24 mouse cellular contexts compared by ENCODE assay signal in genomic region chr10:80363734-80364133, GRCm38 (mm10). TPM values are rescaled to one million over a fixed set of nuclear protein-coding genes. Genes with fewer than 3 reads are reported as not detected.
A peak's percentile ranks its signal among the peaks of the same experiment; 100 is the strongest.
DNase-seq lines count a peak whose midpoint lies in the region; ATAC-seq lines count a peak whose summit lies in the region.
"Had no signal": no experiment of that assay in that cellular context is flagged by ENCODE, and none has a peak within 500 bp of the region (broad histone marks: within the 10 kb centered on the region; RNA-seq: fewer than 3 reads in every experiment).

No protein-coding gene starts in this region.

- no peaks in the 10 kb centered on the region for H3K4me1 ChIP-seq in heart, embryonic 12.5 days (replicated peaks)
- H3K4me1 ChIP-seq in heart, embryonic 11.5 days (ENCODE audit: control insufficient read depth, insufficient read depth, low read length) = no peaks in the 10 kb centered on the region
- peaks cover 8% of the 10 kb centered on the region; the same call in 1 of the 2 replicates for H3K4me1 ChIP-seq in kidney, embryonic 15.5 days
- H3K4me1 ChIP-seq in neural tube, embryonic 15.5 days = no peaks in the 10 kb centered on the region
- H3K4me1 ChIP-seq: embryonic facial prominence, embryonic 15.5 days; heart, embryonic 15.5 days; liver, embryonic 12.5 days had no signal

- no peak overlapping the region for H3K4me3 ChIP-seq in heart, embryonic 12.5 days
- no peak overlapping the region for H3K4me3 ChIP-seq in heart, embryonic 11.5 days (ENCODE audit: low read depth, low read length)
- no peak overlapping the region for H3K4me3 ChIP-seq in kidney, embryonic 15.5 days (replicated peaks)
- no peak overlapping the region for H3K4me3 ChIP-seq in neural tube, embryonic 15.5 days (replicated peaks)
- H3K4me3 ChIP-seq: embryonic facial prominence, embryonic 15.5 days; heart, embryonic 15.5 days; liver, embryonic 12.5 days; midbrain, embryonic 12.5 days; myocyte; neural tube, embryonic 13.5 days had no signal

- ATAC-seq in heart, embryonic 12.5 days (ENCODE audit: insufficient number of reproducible peaks, low FRiP score) = peak; percentile 27
- ATAC-seq in heart, embryonic 11.5 days (replicated peaks; ENCODE audit: insufficient number of reproducible peaks, low FRiP score, low TSS enrichment) = no peak
- peak; percentile 38; the same call in 1 of the 2 replicates for ATAC-seq in kidney, embryonic 15.5 days (replicated peaks; ENCODE audit: low FRiP score)
- 0 out of 2 replicates have a peak, but pooled peaks have one; percentile 45 for ATAC-seq in neural tube, embryonic 15.5 days (ENCODE audit: low FRiP score)
- ATAC-seq: intestine, postnatal 0 days; liver, embryonic 12.5 days; liver, postnatal 0 days had no signal

- peaks cover 9% of the 10 kb centered on the region for H3K9me3 ChIP-seq in heart, embryonic 12.5 days (replicated peaks)
- no peaks in the 10 kb centered on the region for H3K9me3 ChIP-seq in heart, embryonic 11.5 days (replicated peaks; ENCODE audit: control insufficient read depth, low read length)
- 0 out of 2 replicates have a peak, but pooled peaks cover 2% of the 10 kb centered on the region for H3K9me3 ChIP-seq in kidney, embryonic 15.5 days (replicated peaks)
- no peaks in the 10 kb centered on the region for H3K9me3 ChIP-seq in neural tube, embryonic 15.5 days (replicated peaks)
- H3K9me3 ChIP-seq: embryonic facial prominence, embryonic 15.5 days; heart, embryonic 15.5 days; neural tube, embryonic 13.5 days had no signal

- H3K36me3 ChIP-seq in heart, embryonic 12.5 days = no peaks in the 10 kb centered on the region
- H3K36me3 ChIP-seq in heart, embryonic 11.5 days (ENCODE audit: control insufficient read depth, insufficient read depth, low read length) = no peaks in the 10 kb centered on the region
- H3K36me3 ChIP-seq in kidney, embryonic 15.5 days = no peaks in the 10 kb centered on the region
- no peaks in the 10 kb centered on the region for H3K36me3 ChIP-seq in neural tube, embryonic 15.5 days
- H3K36me3 ChIP-seq: embryonic facial prominence, embryonic 15.5 days; G1E; heart, embryonic 15.5 days; liver, embryonic 12.5 days; midbrain, embryonic 12.5 days; neural tube, embryonic 13.5 days had no signal

- H3K9ac ChIP-seq in heart, embryonic 12.5 days = no peak overlapping the region
- no peak overlapping the region for H3K9ac ChIP-seq in heart, embryonic 11.5 days (ENCODE audit: low read depth, low read length)
- no peak overlapping the region for H3K9ac ChIP-seq in kidney, embryonic 15.5 days
- no peak overlapping the region for H3K9ac ChIP-seq in neural tube, embryonic 15.5 days (replicated peaks)
- H3K9ac ChIP-seq: embryonic facial prominence, embryonic 15.5 days; heart, embryonic 15.5 days; liver, embryonic 12.5 days; liver, postnatal 0 days; midbrain, embryonic 12.5 days; neural tube, embryonic 13.5 days had no signal

- H3K27me3 ChIP-seq in heart, embryonic 12.5 days (replicated peaks) = peaks cover 85% of the 10 kb centered on the region
- peaks cover 44% of the 10 kb centered on the region for H3K27me3 ChIP-seq in heart, embryonic 11.5 days (ENCODE audit: control insufficient read depth, insufficient read depth, low read length)
- peaks cover 43% of the 10 kb centered on the region for H3K27me3 ChIP-seq in kidney, embryonic 15.5 days
- H3K27me3 ChIP-seq in neural tube, embryonic 15.5 days (replicated peaks) = peaks cover 32% of the 10 kb centered on the region

- no peak overlapping the region for H3K4me2 ChIP-seq in heart, embryonic 12.5 days
- H3K4me2 ChIP-seq in heart, embryonic 11.5 days = no peak overlapping the region
- H3K4me2 ChIP-seq in kidney, embryonic 15.5 days = no peak overlapping the region
- H3K4me2 ChIP-seq in neural tube, embryonic 15.5 days = no peak overlapping the region
- H3K4me2 ChIP-seq: embryonic facial prominence, embryonic 15.5 days; heart, embryonic 15.5 days; liver, embryonic 12.5 days; midbrain, embryonic 12.5 days; neural tube, embryonic 13.5 days had no signal

- no peak overlapping the region for H3K27ac ChIP-seq in heart, embryonic 12.5 days (ENCODE audit: poor library complexity, severe bottlenecking)
- H3K27ac ChIP-seq in heart, embryonic 11.5 days (ENCODE audit: low read depth, low read length) = no peak overlapping the region
- H3K27ac ChIP-seq in kidney, embryonic 15.5 days = no peak overlapping the region
- H3K27ac ChIP-seq in neural tube, embryonic 15.5 days (replicated peaks) = no peak overlapping the region
- H3K27ac ChIP-seq: embryonic facial prominence, embryonic 15.5 days; heart, embryonic 15.5 days; liver, embryonic 12.5 days; midbrain, embryonic 12.5 days; neural tube, embryonic 13.5 days had no signal

- peak; percentile 56 for DNase-seq in cerebellum, postnatal 14 days
- no peak for DNase-seq in cerebellum, adult 18-20 months
- DNase-seq in kidney, adult 9 months = no peak
- DNase-seq in neural tube, embryonic 10.5 days (ENCODE audit: extremely low spot score, low spot score) = no peak
- DNase-seq: adrenal gland, adult 8-10 months; cerebellum, adult 9-10 months; gastrocnemius, postnatal 10 days; kidney, postnatal 4 days; liver, postnatal 0 days; lung, postnatal 36 days; spleen, adult 18-20 months; thymus, postnatal 14 days had no signal

- WGBS in heart, embryonic 12.5 days = 55% methylated on average over 6 of the region's 6 CpGs
- 52% methylated on average over 6 of the region's 6 CpGs for whole genome bisulfite sequencing in heart, embryonic 11.5 days (ENCODE audit: insufficient replicate concordance)
- 36% methylated on average over 6 of the region's 6 CpGs for WGBS in kidney, embryonic 15.5 days
- 37% methylated on average over 6 of the region's 6 CpGs for WGBS in neural tube, embryonic 15.5 days

RNA-seq across cellular contexts. Expression of gene Plk5, which starts 7.5 kb away (rescaled TPM):
- not detected in 2 replicates for polyA plus RNA-seq in heart, embryonic 12.5 days (2016; fragmentation: Nextera tagmentation; extraction: Ambion mirVana)
- not detected in 2 replicates for polyA plus RNA-seq in heart, embryonic 11.5 days (2014; fragmentation: Nextera tagmentation; extraction: Ambion mirVana)
- 0.67 and 0.70 TPM in 2 replicates for polyA plus RNA-seq in kidney, embryonic 15.5 days (2015; fragmentation: Nextera tagmentation; extraction: Ambion mirVana)
- polyA plus RNA-seq in neural tube, embryonic 15.5 days (2015; fragmentation: Nextera tagmentation; extraction: Ambion mirVana) = 3.9 and 6.1 TPM in 2 replicates
- polyA plus RNA-seq: G1E had no signal

RNA-seq across cellular contexts. Expression of gene Adamtsl5, which starts 15.5 kb away (rescaled TPM):
- 5.3 and 6.7 TPM in 2 replicates for polyA plus RNA-seq in heart, embryonic 12.5 days (2016; fragmentation: Nextera tagmentation; extraction: Ambion mirVana)
- polyA plus RNA-seq in heart, embryonic 11.5 days (2014; fragmentation: Nextera tagmentation; extraction: Ambion mirVana) = 2.4 and 3.7 TPM in 2 replicates
- 3.6 and 5.2 TPM in 2 replicates for polyA plus RNA-seq in kidney, embryonic 15.5 days (2015; fragmentation: Nextera tagmentation; extraction: Ambion mirVana)
- 1.6 and 3.6 TPM in 2 replicates for polyA plus RNA-seq in neural tube, embryonic 15.5 days (2015; fragmentation: Nextera tagmentation; extraction: Ambion mirVana)

RNA-seq across cellular contexts. Expression of gene Mex3d, which starts 23.7 kb away (rescaled TPM):
- 6.1 and 6.2 TPM in 2 replicates for polyA plus RNA-seq in heart, embryonic 12.5 days (2016; fragmentation: Nextera tagmentation; extraction: Ambion mirVana)
- polyA plus RNA-seq in heart, embryonic 11.5 days (2014; fragmentation: Nextera tagmentation; extraction: Ambion mirVana) = 4.0 and 6.4 TPM in 2 replicates
- polyA plus RNA-seq in kidney, embryonic 15.5 days (2015; fragmentation: Nextera tagmentation; extraction: Ambion mirVana) = 7.1 and 8.4 TPM in 2 replicates
- 9.1 and 14.0 TPM in 2 replicates for polyA plus RNA-seq in neural tube, embryonic 15.5 days (2015; fragmentation: Nextera tagmentation; extraction: Ambion mirVana)

RNA-seq across cellular contexts. Expression of gene Reep6, which starts 34.0 kb away (rescaled TPM):
- 3.1 and 3.7 TPM in 2 replicates for polyA plus RNA-seq in heart, embryonic 12.5 days (2016; fragmentation: Nextera tagmentation; extraction: Ambion mirVana)
- 4.9 and 7.3 TPM in 2 replicates for polyA plus RNA-seq in heart, embryonic 11.5 days (2014; fragmentation: Nextera tagmentation; extraction: Ambion mirVana)
- 8.4 and 10.5 TPM in 2 replicates for polyA plus RNA-seq in kidney, embryonic 15.5 days (2015; fragmentation: Nextera tagmentation; extraction: Ambion mirVana)
- polyA plus RNA-seq in neural tube, embryonic 15.5 days (2015; fragmentation: Nextera tagmentation; extraction: Ambion mirVana) = 4.3 and 7.3 TPM in 2 replicates

RNA-seq across cellular contexts. Expression of gene Pcsk4, which starts 34.4 kb away (rescaled TPM):
- polyA plus RNA-seq in heart, embryonic 12.5 days (2016; fragmentation: Nextera tagmentation; extraction: Ambion mirVana) = 1.0 and 1.5 TPM in 2 replicates
- 0.77 and 1.6 TPM in 2 replicates for polyA plus RNA-seq in heart, embryonic 11.5 days (2014; fragmentation: Nextera tagmentation; extraction: Ambion mirVana)
- 5.8 and 9.1 TPM in 2 replicates for polyA plus RNA-seq in kidney, embryonic 15.5 days (2015; fragmentation: Nextera tagmentation; extraction: Ambion mirVana)
- polyA plus RNA-seq in neural tube, embryonic 15.5 days (2015; fragmentation: Nextera tagmentation; extraction: Ambion mirVana) = 5.6 and 8.2 TPM in 2 replicates

Comparison
In these comparisons a context has a peak if more than half of its experiments do, and no peak if none do; other contexts are left out.
1. DNase-seq: peak in cerebellum, postnatal 14 days (2 of 2); none in cerebellum, adult 18-20 months (0 of 2), kidney, adult 9 months (single experiment) and neural tube, embryonic 10.5 days (single experiment).